ENCODE assay signal across 19 mouse cellular contexts in the genomic region with DNA sequence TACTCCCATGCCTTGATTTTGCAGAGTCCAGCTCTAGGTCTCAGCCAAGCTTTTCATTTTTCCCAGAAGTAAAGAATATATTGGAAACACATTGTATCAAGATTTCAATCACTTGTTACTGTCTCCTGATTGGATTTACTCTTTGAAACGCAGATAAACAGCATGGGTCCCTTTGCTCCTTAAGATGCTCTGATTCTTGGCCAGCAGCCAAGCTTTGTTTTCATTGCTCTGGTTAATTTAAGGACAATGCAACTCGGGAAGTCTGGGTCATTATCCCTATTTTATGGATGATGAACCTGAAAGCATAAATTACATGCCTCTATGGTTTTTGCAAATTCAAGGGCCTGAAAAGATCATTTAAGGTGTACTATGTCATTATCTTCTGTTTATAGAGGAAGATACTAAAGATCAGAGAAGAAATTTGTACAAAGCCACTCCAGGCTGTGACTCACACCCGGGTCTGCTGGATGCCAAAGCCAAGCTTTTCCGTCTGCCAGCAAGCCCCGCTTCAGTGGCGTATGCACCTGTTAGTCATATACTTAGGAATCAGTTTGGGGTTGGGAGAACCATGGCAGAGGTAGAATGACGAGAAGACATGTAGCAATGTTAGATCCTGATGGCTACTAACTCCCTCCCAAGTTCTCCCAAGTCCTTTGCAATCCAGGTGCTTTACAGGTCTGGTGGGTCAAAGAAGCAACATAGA. TPM values are rescaled to one million over a fixed set of nuclear protein-coding genes. Genes with fewer than 3 reads are reported as not detected.
DNase-seq lines count a peak whose midpoint lies in the region; TF ChIP-seq lines count a peak whose summit lies in the region.
"Had no signal": no experiment of that assay in that cellular context is flagged by ENCODE, and none has a peak within 500 bp of the region (broad histone marks: within the 10 kb centered on the region; RNA-seq: fewer than 3 reads in every experiment).

No protein-coding gene starts in this region.

- H3K27ac ChIP-seq in gastrocnemius, adult 2 months = peak overlapping the region; percentile 20; the same call in 1 of the 2 replicates
- H3K27ac ChIP-seq: heart, embryonic 13.5 days; intestine, embryonic 15.5 days; liver, embryonic 13.5 days; midbrain, embryonic 13.5 days; neural tube, embryonic 12.5 days had no signal

- no peak overlapping the region for H3K4me3 ChIP-seq in gastrocnemius, adult 2 months
- H3K4me3 ChIP-seq: heart, embryonic 13.5 days; intestine, embryonic 15.5 days; liver, embryonic 13.5 days; midbrain, embryonic 13.5 days; neural tube, embryonic 12.5 days had no signal

- DNase-seq in gastrocnemius, adult 2 months = no peak
- no peak for DNase-seq in gastrocnemius, postnatal 36 days
- DNase-seq in lung, postnatal 14 days = peak; percentile 14
- DNase-seq in lung, postnatal 4 days = no peak
- DNase-seq in Muller cell, postnatal 12 days (ENCODE audit: inconsistent ontology term) = peak; percentile 75
- DNase-seq in adrenal gland, postnatal 36 days = peak; percentile 68 to 71
- DNase-seq in thymus, postnatal 25 days = no peak
- no peak for DNase-seq in kidney, adult 9 months
- DNase-seq: cerebellum, postnatal 36 days; gastrocnemius, postnatal 25 days; left cerebral cortex, postnatal 4 days; liver, embryonic 13.5 days; thymus, adult 2 months had no signal

- intact Hi-C loops in gastrocnemius, adult 2 months (cut with DNase I) = no loop called here
- intact Hi-C loops in gastrocnemius, postnatal 36 days (cut with DNase I) = no loop called here

- TF ChIP-seq CTCF in gastrocnemius, adult 2 months (IDR thresholded peaks at IDR 0.05) = no peak

RNA-seq across cellular contexts. Expression of a gene that starts 17.5 kb away (rescaled TPM):
- 100 to 1,000 TPM; 248 to 338 TPM for total RNA-seq in gastrocnemius, adult 2 months (2021)
- total RNA-seq in gastrocnemius, postnatal 36 days (2021) = 100 to 1,000 TPM; 252 to 293 TPM
- total RNA-seq in adrenal gland, postnatal 36 days (2021) = under 1 TPM; 0.46 to 0.59 TPM
- total RNA-seq: hematopoietic stem cell, adult 5-6 weeks; MEL had no signal

RNA-seq across cellular contexts. Expression of a gene that starts 22.4 kb away (rescaled TPM):
- 10 to 100 TPM; 21.2 to 21.6 TPM for total RNA-seq in gastrocnemius, adult 2 months (2021)
- total RNA-seq in gastrocnemius, postnatal 36 days (2021) = 10 to 100 TPM; 18.7 to 21.8 TPM
- 100 to 1,000 TPM; 148 to 204 TPM for total RNA-seq in adrenal gland, postnatal 36 days (2021)

Comparison
In these comparisons a context has a peak if more than half of its experiments do, and no peak if none do; other contexts are left out.
1. DNase-seq: peak in lung, postnatal 14 days (single experiment), Muller cell, postnatal 12 days (single experiment) and adrenal gland, postnatal 36 days (2 of 2); none in gastrocnemius, adult 2 months (single experiment), gastrocnemius, postnatal 36 days (0 of 2), lung, postnatal 4 days (0 of 2), thymus, postnatal 25 days (single experiment) and kidney, adult 9 months (single experiment).
2. RNA of a gene that starts 17.5 kb away (total RNA-seq): 248 to 338 TPM in gastrocnemius, adult 2 months and 252 to 293 TPM in gastrocnemius, postnatal 36 days; 0.46 to 0.59 TPM in adrenal gland, postnatal 36 days; every median in the first group is over 100 times any median in the second.
3. RNA of a gene that starts 22.4 kb away (total RNA-seq): 148 to 204 TPM in adrenal gland, postnatal 36 days; 18.7 to 21.8 TPM in gastrocnemius, postnatal 36 days and 21.2 to 21.6 TPM in gastrocnemius, adult 2 months; every median in the first group is over 4 times any median in the second.